Mouse (Mus musculus): ENCODE measurements around the gene Gal3st2. TPM values are rescaled to one million over a fixed set of nuclear protein-coding genes. Genes with fewer than 3 reads are reported as not detected.
"Not testable (repeated sequence)": the region's sequence is repeated elsewhere in the genome, so short reads cannot be mapped to it uniquely, and the experiment has no call there.

Gene Gal3st2
- polyA plus RNA-seq, 1 experiment from 2014 or later: not detected

DNA sequence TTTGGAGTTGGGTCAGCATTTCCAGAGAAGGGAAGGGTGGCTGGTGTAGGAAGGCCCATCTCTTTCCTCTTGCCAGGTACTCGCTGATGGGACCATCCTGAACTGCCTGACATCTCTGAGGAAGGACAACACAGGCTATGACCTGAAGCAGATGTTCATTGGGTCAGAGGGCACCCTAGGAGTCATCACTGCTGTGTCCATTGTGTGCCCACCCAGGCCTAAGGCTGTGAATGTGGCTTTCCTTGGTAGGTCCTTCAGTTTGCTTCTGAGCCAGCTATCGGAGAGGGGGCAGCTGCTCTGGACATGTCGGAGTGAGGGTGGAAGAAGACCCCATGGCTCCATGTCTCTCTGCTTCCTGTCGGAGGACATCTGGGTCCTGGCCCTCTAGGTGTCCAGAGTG lies 25.9 kb upstream of the Gal3st2 start:
- Histone ChIP-seq H3K4me3 (no peak overlapping the region), H3K9me3 (replicated peaks) (no peaks in the 10 kb centered on the region), H3K36me3 (peaks cover 35% of the 10 kb centered on the region), H3K9ac (no peak overlapping the region), H3K27me3 (replicated peaks) (no peaks in the 10 kb centered on the region), H3K4me1 (no peaks in the 10 kb centered on the region), H3K4me2 (no peak overlapping the region), H3K27ac (no peak overlapping the region)
- 87% methylated on average over 4 of the region's 4 CpGs for WGBS (ENCODE audit: insufficient replicate concordance)
- no peak for ATAC-seq

- WGBS (ENCODE audit: insufficient replicate concordance): 80% methylated on average over 6 of the region's 6 CpGs
- no peak overlapping the region for H3K4me2 ChIP-seq
- H3K4me1 ChIP-seq: no peaks in the 10 kb centered on the region
- no peak overlapping the region for H3K27ac ChIP-seq
- peaks cover 35% of the 10 kb centered on the region for H3K36me3 ChIP-seq
- no peak overlapping the region for H3K9ac ChIP-seq
- H3K9me3 ChIP-seq (replicated peaks): no peaks in the 10 kb centered on the region
- no peaks in the 10 kb centered on the region for H3K27me3 ChIP-seq (replicated peaks)
- no peak overlapping the region for H3K4me3 ChIP-seq
- ATAC-seq: no peak
Observed at GRCm38 (mm10) chr1:93835876-93836531, 25.1 kb upstream of the Gal3st2 start.

GRCm38 (mm10) chr1:93836532-93836913 lies 24.6 kb upstream of the Gal3st2 start:
- no peak overlapping the region for H3K4me3 ChIP-seq
- no peak for ATAC-seq
- H3K4me1 ChIP-seq: no peaks in the 10 kb centered on the region
- no peaks in the 10 kb centered on the region for H3K27me3 ChIP-seq (replicated peaks)
- H3K4me2 ChIP-seq: no peak overlapping the region
- 84% methylated on average over 2 of the region's 2 CpGs for WGBS (ENCODE audit: insufficient replicate concordance)
- no peak overlapping the region for H3K9ac ChIP-seq
- peaks cover 35% of the 10 kb centered on the region for H3K36me3 ChIP-seq
- H3K27ac ChIP-seq: no peak overlapping the region
- H3K9me3 ChIP-seq (replicated peaks): no peaks in the 10 kb centered on the region

DNA sequence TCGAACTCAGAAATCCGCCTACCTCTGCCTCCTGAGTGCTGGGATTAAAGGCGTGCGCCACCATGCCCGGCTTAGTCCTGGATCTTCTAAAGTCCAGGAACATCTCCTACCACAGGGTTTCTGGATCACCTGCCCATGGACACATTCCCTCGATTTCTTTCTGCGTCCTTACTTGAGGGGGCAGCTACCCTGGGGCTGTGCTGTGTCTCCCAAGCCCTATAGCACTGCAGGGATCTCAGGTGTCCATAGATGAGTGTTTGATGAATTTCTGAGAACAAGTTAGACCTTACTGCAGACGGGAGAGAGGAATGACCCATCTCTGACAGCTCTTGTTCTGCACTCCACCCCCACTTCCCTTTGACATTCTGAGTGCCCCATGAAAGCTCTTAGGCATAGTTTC lies 23.8 kb upstream of the Gal3st2 start:
- Histone ChIP-seq H3K9ac (no peak overlapping the region), H3K4me2 (no peak overlapping the region), H3K4me1 (no peaks in the 10 kb centered on the region), H3K4me3 (no peak overlapping the region), H3K9me3 (replicated peaks) (no peaks in the 10 kb centered on the region), H3K36me3 (peaks cover 35% of the 10 kb centered on the region), H3K27ac (no peak overlapping the region), H3K27me3 (replicated peaks) (no peaks in the 10 kb centered on the region)
- 78% methylated on average over 8 of the region's 8 CpGs for WGBS (ENCODE audit: insufficient replicate concordance)
- ATAC-seq: no peak

GRCm38 (mm10) chr1:93838569-93838968 lies 22.5 kb upstream of the Gal3st2 start:
- H3K4me1 ChIP-seq; H3K27me3 ChIP-seq (replicated peaks); ATAC-seq; H3K9ac ChIP-seq; H3K4me2 ChIP-seq; H3K4me3 ChIP-seq; H3K9me3 ChIP-seq (replicated peaks); H3K27ac ChIP-seq: not testable (repeated sequence)
- 81% methylated on average over 8 of the region's 8 CpGs for WGBS (ENCODE audit: insufficient replicate concordance)
- peaks cover 35% of the 10 kb centered on the region for H3K36me3 ChIP-seq

GRCm38 (mm10) chr1:93845766-93846366 lies 15.2 kb upstream of the Gal3st2 start:
- not testable (repeated sequence) for H3K4me1 ChIP-seq; H3K36me3 ChIP-seq; ATAC-seq; H3K27me3 ChIP-seq (replicated peaks); H3K4me3 ChIP-seq; H3K9ac ChIP-seq; H3K9me3 ChIP-seq (replicated peaks); H3K27ac ChIP-seq; H3K4me2 ChIP-seq
- WGBS (ENCODE audit: insufficient replicate concordance): 68% methylated on average over 2 of the region's 3 CpGs

- H3K4me2 ChIP-seq; H3K9me3 ChIP-seq (replicated peaks); H3K4me3 ChIP-seq; H3K9ac ChIP-seq; H3K36me3 ChIP-seq; ATAC-seq; H3K4me1 ChIP-seq; H3K27ac ChIP-seq; H3K27me3 ChIP-seq (replicated peaks): not testable (repeated sequence)
- 34% methylated on average over 4 of the region's 4 CpGs for WGBS (ENCODE audit: insufficient replicate concordance)
Observed at GRCm38 (mm10) chr1:93855790-93856189, 5.3 kb upstream of the Gal3st2 start.

DNA sequence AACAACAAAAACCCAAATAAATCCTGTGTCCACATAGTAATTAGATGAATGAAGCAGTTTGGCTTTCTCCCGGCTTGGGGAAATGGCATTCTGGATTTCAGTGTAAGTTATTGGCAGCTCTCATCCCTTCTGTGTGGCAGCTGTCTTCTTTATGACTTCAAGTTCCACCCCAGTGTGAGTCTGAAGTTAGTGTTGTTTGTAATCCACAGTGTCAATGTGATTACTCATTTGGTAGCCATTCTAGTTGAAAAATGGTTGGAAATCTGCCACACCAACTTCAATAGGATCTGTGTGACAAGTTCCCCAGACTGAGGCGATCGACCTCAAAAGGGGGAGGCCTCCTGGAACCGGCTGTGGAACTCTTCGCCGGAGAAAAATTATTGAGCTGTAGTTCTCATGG lies 3.7 kb upstream of the Gal3st2 start:
- Histone ChIP-seq H3K27ac (no peak overlapping the region), H3K4me1 (no peaks in the 10 kb centered on the region), H3K9ac (no peak overlapping the region), H3K4me3 (no peak overlapping the region), H3K9me3 (replicated peaks) (no peaks in the 10 kb centered on the region), H3K36me3 (no peaks in the 10 kb centered on the region), H3K4me2 (no peak overlapping the region), H3K27me3 (replicated peaks) (no peaks in the 10 kb centered on the region)
- no peak for ATAC-seq
- WGBS (ENCODE audit: insufficient replicate concordance): 83% methylated on average over 6 of the region's 6 CpGs

GRCm38 (mm10) chr1:93857991-93858390 lies 3.1 kb upstream of the Gal3st2 start:
- no peak for ATAC-seq
- H3K27ac ChIP-seq: no peak overlapping the region
- no peaks in the 10 kb centered on the region for H3K27me3 ChIP-seq (replicated peaks)
- H3K4me1 ChIP-seq: no peaks in the 10 kb centered on the region
- H3K36me3 ChIP-seq: no peaks in the 10 kb centered on the region
- no peaks in the 10 kb centered on the region for H3K9me3 ChIP-seq (replicated peaks)
- H3K4me3 ChIP-seq: no peak overlapping the region
- H3K9ac ChIP-seq: no peak overlapping the region
- WGBS (ENCODE audit: insufficient replicate concordance): 72% methylated on average over 3 of the region's 3 CpGs
- no peak overlapping the region for H3K4me2 ChIP-seq

DNA sequence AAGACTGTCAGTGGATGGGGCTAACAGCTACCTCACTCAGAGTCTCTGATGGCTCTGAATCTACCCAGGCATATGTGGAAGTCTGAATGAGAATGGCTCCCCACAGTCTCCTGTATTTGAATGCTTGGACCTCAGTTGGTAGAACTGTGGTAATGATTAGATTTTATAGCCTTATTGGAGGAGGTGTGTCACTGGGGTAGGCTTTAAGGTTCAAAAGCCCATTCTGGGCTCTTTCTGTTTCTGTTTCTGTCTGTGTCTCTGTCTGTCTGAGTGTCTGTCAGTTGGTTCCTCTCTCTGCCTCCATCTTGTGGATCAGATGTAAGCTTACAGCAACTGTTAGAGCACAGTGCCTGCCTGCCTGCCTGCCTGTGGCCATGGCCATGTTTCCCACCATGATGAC lies 1.5 kb upstream of the Gal3st2 start:
- no peak for ATAC-seq
- Histone ChIP-seq H3K4me3 (no peak overlapping the region), H3K4me1 (no peaks in the 10 kb centered on the region), H3K36me3 (no peaks in the 10 kb centered on the region), H3K27ac (no peak overlapping the region), H3K27me3 (replicated peaks) (no peaks in the 10 kb centered on the region), H3K4me2 (no peak overlapping the region), H3K9me3 (replicated peaks) (no peaks in the 10 kb centered on the region), H3K9ac (no peak overlapping the region)

- 11% methylated on average over 1 of the region's 1 CpGs for WGBS (ENCODE audit: insufficient replicate concordance)
- H3K4me2 ChIP-seq: not testable (repeated sequence)
Observed at GRCm38 (mm10) chr1:93871594-93872105, 10.5 kb downstream of the Gal3st2 start.

GRCm38 (mm10) chr1:93874405-93874804 lies 13.3 kb downstream of the Gal3st2 start:
- not testable (repeated sequence) for H3K4me2 ChIP-seq; H3K9me3 ChIP-seq (replicated peaks); H3K9ac ChIP-seq; H3K36me3 ChIP-seq; H3K4me3 ChIP-seq; H3K4me1 ChIP-seq; ATAC-seq; H3K27me3 ChIP-seq (replicated peaks); H3K27ac ChIP-seq
- 87% methylated on average over 15 of the region's 22 CpGs for WGBS (ENCODE audit: insufficient replicate concordance)

More at GRCm38 (mm10) chr1:93871594-93872105, 10.5 kb downstream of the Gal3st2 start:
- H3K27ac ChIP-seq; ATAC-seq; H3K36me3 ChIP-seq; H3K9me3 ChIP-seq (replicated peaks); H3K4me3 ChIP-seq; H3K27me3 ChIP-seq (replicated peaks); H3K4me1 ChIP-seq; H3K9ac ChIP-seq: not testable (repeated sequence)

GRCm38 (mm10) chr1:93881778-93882177 lies 20.7 kb downstream of the Gal3st2 start:
- H3K4me3 ChIP-seq; H3K27ac ChIP-seq; H3K4me1 ChIP-seq; H3K4me2 ChIP-seq; H3K9me3 ChIP-seq (replicated peaks); H3K9ac ChIP-seq; H3K27me3 ChIP-seq (replicated peaks); ATAC-seq; H3K36me3 ChIP-seq: not testable (repeated sequence)
- WGBS (ENCODE audit: insufficient replicate concordance): no CpG with 5 or more reads among the region's 11 CpGs

Data from liver, embryonic 12.5 days (tissue).